Mouse (Mus musculus) stomach, postnatal 0 days (tissue): Measurements from ENCODE around the gene Ankrd31.

ENCODE experiments used
- CTCF ChIP-seq: IDR thresholded peaks from 2 replicates; pipeline ENCODE4 v1.5.1; 2016; ENCODE audit warnings: antibody characterized with exemption, low read depth, mild to moderate bottlenecking, moderate library complexity
- EP300 ChIP-seq: optimal IDR thresholded peaks from 2 replicates; pipeline ENCODE3; 2016; ENCODE audit warnings: antibody characterized with exemption

- no peak for TF ChIP-seq EP300
- no peak for TF ChIP-seq CTCF
Measured at GRCm38 (mm10) chr13:96945748-96946147, 197.7 kb downstream of the Ankrd31 start.
